Mouse (Mus musculus) cerebellum, adult 11 months (tissue): Measurements from ENCODE around the gene Cxcr6.
"Not testable (repeated sequence)": the region's sequence is repeated elsewhere in the genome, so short reads cannot be mapped to it uniquely, and the experiment has no call there.

Experiments
- DNase-seq: peaks from one replicate; pipeline ENCODE4 v3.0.0; 2022

Cxcr6 gene

DNA sequence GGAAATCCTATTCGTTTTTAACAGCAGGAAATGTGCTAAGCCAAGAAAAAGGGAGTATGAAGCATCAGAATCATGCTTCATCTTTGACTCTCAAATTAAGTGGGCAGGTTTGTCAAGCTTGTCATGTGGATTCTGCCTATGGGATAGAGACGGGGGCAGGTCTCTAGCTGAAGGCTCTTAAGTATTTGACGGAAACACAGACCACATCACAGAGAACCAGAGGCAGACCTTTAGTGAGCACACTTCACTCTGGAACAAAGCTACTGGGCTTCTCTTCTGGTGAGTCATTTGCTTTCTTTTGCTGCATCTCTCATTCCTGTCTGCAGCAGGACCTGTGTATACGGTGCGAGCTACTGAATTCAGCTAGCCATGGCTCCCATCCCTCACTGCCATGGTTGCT is at the start of gene Cxcr6:
Gene Cxcr6, plus strand, starts transcription at position 209 of the 400 bp plus-strand sequence.
- DNase-seq: no peak

DNA sequence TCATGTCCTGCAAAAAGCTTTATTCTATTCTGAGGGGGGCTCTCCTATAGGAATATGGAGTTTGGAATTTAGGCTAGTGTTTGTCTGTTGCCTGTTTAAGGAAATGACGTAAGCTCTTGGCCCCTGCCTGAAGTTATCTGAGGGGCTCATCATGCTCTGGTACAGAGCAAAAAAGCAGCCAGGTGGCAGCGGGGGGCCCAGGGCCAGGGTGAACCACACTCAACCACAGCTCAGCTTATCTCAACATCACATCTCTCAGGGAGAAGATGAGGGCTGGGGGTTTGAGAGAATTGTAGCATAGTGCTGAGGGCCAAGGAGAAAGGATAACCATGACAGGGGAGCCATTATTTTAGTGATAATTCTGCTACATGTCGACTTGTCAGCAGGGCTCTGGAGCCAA is 49.5 kb upstream of the Cxcr6 start:
- no peak for DNase-seq

DNA sequence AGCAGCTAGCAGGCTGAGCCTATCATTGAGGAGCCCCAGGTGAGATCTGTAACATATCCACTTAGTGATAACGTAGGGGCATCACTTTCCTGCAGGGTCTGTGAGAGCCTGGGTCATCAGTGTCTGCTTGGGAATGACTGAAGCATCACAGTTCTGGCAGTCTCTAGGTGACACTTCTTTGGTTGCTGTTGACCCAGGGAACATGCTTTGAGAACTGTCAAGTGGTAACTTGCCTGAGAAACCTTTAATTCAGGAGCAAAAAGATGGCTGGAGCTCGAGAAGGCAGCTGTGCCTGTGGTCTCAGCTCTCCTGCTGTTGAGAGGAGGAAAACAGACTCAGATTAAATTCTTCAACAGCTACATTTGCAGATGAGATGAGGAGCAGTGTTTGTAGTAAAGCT is 48.9 kb upstream of the Cxcr6 start:
- no peak for DNase-seq

DNA sequence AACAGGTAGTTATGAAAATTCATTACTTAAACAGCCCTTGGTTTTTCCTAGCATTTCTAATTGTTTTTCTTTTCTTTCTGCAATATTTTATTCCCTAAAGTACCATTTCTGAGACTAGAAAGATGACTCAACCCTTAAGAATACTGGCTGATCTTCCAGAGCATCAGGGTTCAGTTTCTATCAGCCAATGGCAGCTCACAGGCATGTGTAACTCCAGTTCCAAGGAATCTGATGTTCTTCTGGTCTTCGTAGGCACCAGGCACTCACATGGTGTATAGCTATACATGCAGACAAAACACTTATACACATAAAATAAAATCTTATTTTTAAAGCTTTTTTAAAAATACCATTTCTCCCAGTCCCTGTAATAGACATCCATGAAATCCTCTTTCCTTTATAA is 48.1 kb upstream of the Cxcr6 start:
- DNase-seq: no peak

DNA sequence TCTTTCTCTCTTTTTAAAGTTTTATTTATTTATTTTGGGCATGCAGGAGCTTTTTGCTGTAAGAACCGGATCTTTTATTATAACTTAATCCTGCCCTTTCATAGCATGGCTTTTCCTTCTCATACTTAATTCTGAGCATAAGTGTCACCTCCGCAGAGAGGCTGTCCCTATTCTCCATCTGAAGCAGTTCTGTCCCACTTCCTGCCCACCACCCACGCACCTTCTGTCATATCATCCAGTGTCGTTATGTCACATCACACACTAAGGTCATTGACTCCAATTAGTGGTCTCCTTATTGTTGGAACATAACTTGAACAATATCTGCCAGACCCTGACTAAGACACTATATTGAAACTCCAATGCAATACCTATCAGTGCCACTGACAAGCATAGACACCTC is 47.6 kb upstream of the Cxcr6 start:
- DNase-seq: no peak

DNA sequence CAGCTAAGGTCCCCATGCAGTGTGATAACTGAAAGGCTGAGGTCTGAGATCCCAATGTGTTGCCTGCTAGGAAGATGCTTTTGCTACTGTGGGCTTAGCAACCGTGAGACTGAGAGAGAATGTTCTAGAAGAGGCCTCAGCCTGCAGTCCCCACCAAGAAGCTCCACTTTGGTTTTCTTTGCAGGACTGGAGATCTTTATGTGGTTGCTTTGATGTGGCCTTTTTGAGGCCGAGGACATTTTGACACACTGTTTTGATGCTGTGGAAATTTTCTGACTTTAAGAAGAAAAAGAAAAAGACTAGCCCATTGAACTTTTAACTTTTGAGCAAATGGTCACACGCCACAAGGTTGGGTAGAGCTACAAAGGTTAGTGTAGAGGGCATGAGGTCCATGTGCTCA is 45.5 kb upstream of the Cxcr6 start:
- no peak for DNase-seq

DNA sequence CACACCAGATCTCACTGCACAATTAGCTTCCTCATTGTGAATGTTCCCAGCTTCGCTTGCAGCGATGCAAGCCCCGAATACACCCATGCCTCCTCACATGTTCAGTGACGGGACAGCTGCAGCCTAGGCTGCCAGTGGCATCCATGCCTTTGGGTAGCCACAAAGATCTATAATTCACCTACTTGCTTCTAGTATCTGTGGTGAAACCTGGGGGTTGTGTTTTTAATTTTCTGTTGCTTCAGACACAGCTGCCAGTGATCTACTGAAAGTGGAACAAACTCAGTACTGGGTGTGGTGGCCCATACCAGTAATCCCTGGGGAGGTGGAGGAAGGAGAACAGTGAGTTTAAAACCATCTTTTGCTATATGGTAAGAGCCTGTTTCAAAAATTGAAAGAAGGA is 43.4 kb upstream of the Cxcr6 start:
- no peak for DNase-seq

DNA sequence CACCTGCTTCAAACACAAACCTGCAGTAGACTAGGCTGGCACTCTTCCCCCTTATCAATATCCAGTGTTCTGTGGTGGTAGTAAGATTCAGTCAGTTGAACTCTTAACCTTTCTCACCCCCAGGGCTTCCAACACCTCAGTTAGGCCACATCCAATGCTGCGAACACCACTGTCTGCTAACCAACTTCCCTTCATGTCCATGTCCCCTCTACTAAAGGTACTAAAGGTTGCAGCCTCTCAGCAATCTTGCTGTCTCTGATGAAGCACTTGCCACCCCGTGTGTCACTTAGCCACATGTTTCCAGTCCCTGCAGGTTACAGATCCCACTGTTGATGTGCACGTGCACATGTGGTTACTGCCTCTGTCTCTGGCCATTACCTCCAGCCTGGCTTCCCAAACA is 42.5 kb upstream of the Cxcr6 start:
- DNase-seq: no peak

DNA sequence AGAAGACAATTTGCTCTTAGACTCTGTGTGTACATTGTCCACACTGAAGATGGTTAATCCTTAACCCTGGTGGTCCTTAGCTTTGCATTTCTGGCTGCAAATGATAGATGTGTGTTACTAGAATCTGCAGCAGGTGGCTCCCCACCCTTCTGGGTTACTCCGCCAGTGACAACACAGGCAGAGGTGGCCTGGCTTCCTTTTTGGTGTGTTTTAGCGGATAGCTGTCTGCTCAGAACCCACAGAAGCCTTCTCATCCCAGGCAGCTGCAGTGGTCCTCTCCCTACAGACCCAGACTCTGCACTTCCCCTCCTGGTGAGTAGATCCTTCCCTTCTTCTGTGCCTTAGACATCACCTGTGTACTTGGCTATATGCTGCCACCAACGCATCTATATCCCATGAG is 39.3 kb upstream of the Cxcr6 start:
- DNase-seq: no peak

DNA sequence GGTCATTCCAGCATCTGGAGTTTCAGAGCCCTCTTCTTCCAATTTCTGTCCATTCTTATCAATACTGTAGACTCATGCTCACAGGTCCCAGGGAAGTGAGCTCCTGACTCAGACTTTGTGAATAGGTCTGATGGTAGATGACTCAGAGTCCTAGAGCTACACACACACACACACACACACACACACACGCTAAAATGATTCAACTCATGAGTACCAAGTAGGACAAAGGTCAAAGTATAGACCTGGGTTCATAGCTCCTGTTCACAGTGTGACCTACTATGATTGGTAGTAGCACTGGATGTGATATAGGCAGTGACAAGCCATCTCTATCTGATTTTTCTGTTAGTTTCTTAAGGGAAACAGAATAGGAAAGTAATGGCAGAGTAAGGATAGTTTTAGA is 37.8 kb upstream of the Cxcr6 start:
- DNase-seq: no peak

DNA sequence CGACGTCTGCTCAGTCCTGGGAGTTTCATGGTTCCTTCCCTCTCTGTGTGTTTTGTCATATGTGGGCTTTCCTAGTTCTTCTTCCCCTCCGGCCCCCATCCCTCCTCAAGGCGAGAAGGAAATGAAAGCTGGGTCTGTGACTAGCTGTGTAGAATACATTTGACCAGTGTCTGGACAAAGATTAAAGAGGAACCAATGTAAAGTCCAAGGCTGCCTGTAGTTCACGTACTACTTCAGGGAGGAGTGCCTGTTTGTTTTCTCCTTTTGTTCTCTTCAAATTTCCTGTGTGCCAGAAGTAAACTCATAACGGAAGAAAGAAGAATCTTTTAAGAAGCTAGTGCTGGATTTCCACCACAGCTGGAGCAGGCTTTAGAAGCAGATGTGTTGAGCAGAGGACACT is 36.7 kb upstream of the Cxcr6 start:
- no peak for DNase-seq

DNA sequence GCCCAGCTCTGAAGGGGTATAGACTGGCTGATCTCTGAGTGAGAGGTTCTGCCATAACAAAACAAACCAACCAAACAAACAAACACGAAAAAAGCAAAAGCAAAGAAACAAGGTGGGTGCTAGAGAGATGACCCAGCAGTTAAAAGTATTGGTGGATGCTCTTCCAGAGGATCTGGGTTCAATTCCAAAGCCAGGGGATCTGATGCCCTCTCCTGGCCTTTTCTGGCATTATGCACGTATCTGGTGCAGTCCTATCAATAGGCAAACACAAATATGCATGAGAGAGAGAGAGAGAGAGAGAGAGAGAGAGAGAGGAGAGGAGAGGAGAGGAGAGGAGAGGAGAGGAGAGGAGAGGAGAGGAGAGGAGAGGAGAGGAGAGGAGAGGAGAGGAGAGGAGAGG is 33.0 kb upstream of the Cxcr6 start:
- not testable (repeated sequence) for DNase-seq

DNA sequence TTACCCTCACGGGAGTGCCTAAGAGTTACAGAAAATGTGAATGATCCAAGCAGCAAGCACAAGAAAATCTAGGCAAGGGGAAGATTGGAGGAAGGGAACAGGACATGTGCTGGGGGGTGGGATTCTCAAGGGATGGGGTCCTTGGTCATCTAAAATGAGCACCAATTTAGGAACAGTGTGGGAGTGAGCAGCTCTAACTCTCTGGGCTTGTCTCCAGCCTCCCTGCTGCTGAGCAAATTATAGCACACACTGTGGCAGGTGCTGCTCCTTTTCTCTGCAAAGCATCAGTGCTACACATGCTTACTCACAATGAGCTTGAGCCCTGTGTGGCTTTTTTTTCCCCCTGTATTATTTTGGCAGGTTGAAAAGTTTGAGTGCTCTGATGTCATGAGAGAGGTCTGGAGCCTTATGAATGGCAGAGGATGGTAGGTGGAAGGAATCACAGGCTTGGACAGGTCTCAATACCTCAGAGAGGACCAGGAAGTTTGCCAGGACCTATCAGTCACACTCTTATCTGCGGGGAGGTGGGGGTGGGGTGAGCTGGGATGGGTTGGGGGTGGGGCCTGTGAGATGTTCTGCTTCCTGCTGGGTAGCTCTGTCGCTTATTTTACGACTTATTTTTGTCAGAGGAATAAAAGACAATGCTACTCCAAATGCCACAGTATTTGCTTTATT is 17.3 kb upstream of the Cxcr6 start:
- DNase-seq: no peak

DNA sequence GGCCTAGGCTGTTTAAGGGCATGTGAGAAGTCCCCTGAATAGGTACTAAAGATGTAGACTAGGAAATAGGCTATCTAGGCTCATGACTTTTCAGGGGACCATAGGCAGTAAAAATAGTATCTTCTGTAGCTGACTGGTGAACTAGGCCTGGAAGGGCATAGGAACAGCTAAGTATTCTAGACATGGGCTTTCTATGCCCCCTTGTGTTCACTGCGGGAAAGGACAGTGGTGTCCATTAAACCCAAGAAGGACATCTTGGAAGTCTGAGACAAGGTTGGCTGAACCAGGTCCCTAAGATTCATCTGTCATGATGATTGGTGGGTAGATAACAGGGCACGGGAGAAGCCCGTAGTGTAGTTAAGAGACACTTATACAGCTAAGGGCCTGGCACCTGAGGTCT is 10.1 kb upstream of the Cxcr6 start:
- DNase-seq: no peak

DNA sequence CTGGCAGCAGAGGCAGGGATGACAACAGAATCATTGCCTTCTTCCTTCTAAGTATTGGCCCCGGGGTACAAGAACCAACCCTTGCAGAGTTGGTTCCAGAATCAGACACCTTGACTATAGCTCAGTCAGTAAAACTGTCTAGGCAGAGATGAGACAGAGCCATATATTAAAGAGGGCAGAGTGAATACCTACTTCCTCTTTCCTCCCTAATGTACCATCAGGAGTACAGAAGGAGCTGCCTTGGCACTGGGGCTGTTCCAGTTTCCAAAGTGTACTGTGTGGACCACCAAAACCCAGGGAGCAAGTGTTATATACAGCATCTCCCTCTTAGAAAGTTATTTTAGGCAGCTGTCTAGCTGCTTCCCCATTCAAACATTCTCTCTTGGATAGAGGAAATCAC is 4.7 kb upstream of the Cxcr6 start:
- no peak for DNase-seq

DNA sequence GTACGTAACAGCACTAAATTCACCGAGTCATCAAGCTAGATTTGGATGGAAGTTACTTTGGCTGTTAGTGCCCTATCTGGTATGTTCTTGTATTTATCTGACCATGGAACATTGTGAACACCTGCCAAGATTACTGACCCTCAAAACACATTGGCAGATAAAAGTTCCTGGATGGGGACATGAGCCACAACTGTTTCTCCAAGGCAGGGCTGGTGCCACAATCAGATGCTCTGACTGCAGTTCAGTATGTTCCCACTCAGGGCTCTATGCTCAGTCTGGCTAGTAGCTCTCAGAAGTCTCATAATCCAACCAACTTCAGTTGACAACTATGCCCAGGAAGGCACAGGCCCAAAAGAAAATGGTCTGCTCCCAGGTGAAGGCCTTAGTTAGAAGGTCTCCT is 3.9 kb upstream of the Cxcr6 start:
- DNase-seq: no peak

DNA sequence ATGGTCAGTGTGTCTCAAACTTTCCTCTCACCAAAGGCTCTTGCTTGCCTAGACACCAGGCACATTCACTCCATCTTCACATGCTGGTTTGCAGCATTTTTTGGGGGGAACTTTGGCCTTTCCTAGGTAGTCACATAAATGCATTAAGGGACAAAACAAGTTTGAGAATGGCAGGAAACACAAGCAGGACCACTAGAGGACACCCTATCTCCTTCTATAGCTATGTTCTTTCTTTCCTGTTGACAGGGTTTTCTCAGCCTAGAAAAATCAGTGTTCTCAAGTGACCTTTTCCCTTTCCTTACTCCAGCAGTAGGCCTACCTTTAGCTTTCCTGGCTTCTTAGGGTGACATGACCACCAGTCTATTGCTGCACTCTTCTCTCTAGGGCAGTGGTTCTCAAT is 3.4 kb upstream of the Cxcr6 start:
- DNase-seq: no peak

DNA sequence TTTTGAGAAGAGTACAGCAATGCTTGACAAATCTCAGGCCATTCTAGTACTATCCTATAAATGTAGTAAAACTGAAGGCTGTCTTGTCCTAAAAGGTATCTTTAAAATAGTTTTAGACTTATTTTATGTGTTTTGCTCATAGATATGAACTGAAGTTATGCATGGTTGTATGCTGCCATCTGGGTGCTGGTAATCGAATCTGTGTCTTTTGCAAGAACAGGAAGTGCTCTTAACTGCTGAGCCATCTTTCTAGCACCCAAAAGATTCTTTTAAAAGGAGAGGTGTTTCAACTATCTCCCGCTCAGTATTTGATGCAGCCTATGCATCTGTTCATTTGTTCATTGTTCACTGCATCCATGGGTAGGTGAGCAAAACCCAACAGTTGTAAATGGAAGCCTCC is 1.0 kb upstream of the Cxcr6 start:
- no peak for DNase-seq

DNA sequence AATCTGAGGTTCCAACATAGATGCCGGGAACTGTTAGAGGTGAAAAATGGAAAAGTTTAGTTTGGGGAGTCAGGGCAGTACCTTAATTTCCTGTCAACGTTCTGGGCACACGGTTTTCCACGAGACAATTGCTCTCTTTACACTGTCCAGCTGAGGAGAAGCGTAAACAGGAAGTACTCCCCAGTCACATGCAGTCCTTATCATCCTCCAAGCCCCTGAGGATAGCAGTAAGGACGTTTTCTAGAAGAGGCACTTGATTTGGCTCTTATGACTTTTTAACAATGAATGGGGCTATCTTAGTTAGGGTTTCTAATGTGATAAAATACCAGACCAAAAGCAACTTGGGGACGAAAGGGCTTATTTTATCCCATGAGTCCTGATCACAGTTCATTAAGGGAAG is 2.3 kb downstream of the Cxcr6 start:
- no peak for DNase-seq

DNA sequence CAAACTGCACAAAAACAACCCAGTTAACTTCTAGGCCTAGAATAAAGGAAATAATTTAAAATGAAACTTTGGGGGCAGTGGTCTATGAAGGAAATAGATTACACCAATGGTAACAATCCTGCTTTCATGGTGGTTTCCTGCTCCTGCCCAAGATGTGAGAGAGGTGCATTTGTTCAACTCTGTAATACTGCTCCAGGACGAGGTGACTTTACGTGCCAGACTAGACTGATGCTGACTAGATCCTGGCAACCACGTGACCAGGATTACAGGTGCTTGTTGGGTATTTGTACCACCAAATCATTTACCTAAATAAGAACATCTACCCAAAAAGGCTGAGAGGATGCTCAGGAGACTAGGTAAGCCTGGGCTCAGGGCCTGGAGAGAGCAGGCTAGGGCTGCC is 5.6 kb downstream of the Cxcr6 start:
- DNase-seq: no peak

DNA sequence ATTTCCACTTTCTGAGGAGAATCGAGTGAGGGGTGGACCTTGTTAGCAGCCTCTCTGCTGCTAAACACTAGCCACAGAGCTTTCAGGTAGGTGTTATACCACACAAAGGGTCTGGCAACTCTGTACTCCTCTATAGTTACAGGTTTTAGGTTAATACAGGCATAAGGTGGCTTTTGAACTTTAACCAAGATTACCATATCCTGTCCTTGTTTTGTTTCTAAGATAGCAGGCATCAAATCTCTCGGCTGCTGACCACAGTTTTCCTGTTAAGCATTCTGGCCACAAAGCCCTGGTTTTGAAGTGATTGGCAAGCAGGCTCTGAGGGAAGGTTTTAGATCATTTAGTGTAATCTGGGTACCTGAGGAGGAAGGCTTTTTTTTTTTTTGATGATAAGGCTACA is 8.1 kb downstream of the Cxcr6 start:
- DNase-seq: no peak

DNA sequence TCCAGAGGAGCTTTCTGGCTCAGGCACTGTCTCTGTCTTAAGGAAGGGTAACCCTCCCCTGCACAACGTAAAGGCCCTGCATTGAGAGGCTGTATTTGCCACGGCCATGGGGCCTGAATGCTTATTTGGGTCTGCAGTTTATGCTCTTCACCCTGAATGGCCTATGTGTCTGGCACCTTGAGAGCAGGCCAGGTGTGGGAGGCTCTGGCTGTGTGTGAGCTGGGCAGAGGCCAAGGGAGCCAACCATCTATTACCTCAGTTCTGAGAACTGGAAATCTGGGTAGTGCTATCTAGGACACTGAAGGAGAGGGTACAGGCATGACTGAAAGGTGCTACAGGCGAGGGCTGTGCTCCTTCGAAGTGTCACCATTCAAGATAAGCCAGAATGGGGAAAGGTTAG is 8.5 kb downstream of the Cxcr6 start:
- peak; percentile 45 for DNase-seq

DNA sequence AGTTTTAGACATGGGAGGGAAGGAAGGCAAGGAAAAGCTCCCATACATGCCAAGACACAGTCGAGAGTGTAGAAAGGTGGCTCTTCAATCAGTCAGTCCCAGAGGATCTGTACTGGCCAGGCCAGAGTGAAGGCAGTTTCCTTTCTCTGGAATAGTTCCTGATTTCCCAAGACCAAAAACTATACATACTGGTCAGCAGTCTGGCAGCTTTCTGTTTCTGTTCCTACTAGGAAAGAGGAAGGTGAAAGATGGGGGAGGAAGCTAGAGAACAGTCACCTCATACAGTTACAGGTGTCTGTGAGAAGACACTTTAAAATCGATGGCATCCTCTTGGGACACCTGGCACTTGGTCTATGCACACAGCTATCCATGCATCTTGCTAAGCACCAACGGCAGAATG is 9.2 kb downstream of the Cxcr6 start:
- DNase-seq: no peak

DNA sequence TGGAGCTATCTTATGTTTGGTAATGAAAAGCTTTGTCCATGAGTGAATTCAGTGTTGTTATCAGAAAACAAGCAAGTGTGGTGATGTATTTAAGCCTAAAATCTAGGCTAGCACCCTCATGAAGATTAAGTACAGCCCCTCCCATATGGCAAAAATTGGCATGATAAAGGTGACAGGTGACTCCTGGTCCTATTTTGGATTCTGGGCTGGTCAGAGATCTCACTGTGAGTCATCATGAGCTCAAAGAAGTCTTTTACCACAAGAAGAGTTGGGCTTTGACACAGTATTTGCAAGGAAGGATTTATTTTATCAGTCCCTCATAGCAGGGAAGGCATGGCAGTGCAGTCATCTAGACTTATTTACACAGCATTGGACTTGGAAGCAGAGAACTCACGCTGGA is 9.7 kb downstream of the Cxcr6 start:
- DNase-seq: no peak

DNA sequence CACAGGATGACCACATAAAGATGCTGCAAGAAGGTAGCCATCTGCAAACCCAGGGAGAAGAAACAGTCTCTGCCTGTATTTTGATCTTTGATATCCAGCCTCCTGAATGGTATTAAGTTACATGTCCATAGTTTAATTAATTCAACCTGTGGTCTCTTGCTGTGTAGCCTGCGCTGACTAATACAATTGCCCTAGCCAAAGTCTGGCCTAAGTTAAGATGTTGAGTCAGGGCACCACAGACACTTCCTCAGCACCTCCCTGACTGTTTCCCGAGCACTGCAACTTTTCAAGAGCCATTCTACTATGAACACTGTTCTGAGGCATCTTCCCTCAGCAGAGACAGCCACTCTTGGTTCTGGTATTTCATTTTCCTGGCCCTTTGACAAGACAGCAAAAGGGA is 12.3 kb downstream of the Cxcr6 start:
- DNase-seq: no peak

DNA sequence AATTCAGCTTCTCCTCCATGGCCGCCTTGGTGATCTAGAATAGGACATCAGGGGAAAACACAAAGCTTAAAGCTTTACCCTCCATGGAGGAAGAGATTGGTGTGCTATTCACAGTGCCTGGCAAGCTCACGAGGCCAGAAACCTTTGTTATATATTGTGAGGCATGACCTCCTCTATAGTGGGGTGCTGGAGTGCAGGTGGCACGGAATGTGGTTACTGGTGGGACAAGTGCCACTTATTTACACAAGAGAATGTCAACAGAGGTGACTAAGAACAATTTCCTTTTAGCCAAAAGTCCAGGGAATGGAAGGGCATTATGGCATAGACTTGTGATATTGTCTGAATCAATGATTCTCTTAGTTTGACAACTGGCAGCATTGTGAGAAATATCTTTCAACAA is 20.4 kb downstream of the Cxcr6 start:
- DNase-seq: no peak
